Mouse (Mus musculus): ENCODE results near the gene Stk31. TPM values are rescaled to one million over a fixed set of nuclear protein-coding genes. Genes with fewer than 3 reads are reported as not detected.
A peak's percentile ranks its signal among the peaks of the same experiment; 100 is the strongest.

Gene Stk31
- polyA plus RNA-seq, 1 experiment from 2014 or later = not detected

GRCm38 (mm10) chr6:49368212-49368611, 27.2 kb upstream of the Stk31 start:
- H3K9me3 ChIP-seq (ENCODE audit: control insufficient read depth) = no peaks in the 10 kb centered on the region
- 59% methylated on average over 3 of the region's 3 CpGs for WGBS
- H3K9ac ChIP-seq (ENCODE audit: low read depth, low read length) = peak overlapping the region; percentile 46; the same call in 1 of the 2 replicates

GRCm38 (mm10) chr6:49372705-49373104, 22.7 kb upstream of the Stk31 start:
- WGBS = 76% methylated on average over 4 of the region's 4 CpGs

More at GRCm38 (mm10) chr6:49368212-49368611, 27.2 kb upstream of the Stk31 start:
- no peak for ATAC-seq
- TF ChIP-seq CTCF (IDR thresholded peaks at IDR 0.05; ENCODE audit: low read depth) = no peak
- Histone ChIP-seq H3K36me3 (ENCODE audit: control insufficient read depth, insufficient read depth) (no peaks in the 10 kb centered on the region), H3K4me1 (replicated peaks; ENCODE audit: control insufficient read depth, insufficient read depth, low read length) (peaks cover 3% of the 10 kb centered on the region; the same call in 1 of the 2 replicates), H3K27me3 (replicated peaks; ENCODE audit: control insufficient read depth, insufficient read depth, low read length) (no peaks in the 10 kb centered on the region), H3K27ac (ENCODE audit: low read depth, low read length) (no peak overlapping the region), H3K4me3 (ENCODE audit: low read depth, low read length) (peak overlapping the region; percentile 61), H3K4me2 (replicated peaks; ENCODE audit: low read depth) (peak overlapping the region; percentile 80)

GRCm38 (mm10) chr6:49373943-49374342, 21.5 kb upstream of the Stk31 start:
- Histone ChIP-seq H3K9me3 (ENCODE audit: control insufficient read depth) (no peaks in the 10 kb centered on the region), H3K4me2 (replicated peaks; ENCODE audit: low read depth) (no peak overlapping the region), H3K27me3 (replicated peaks; ENCODE audit: control insufficient read depth, insufficient read depth, low read length) (no peaks in the 10 kb centered on the region), H3K27ac (ENCODE audit: low read depth, low read length) (no peak overlapping the region), H3K4me1 (replicated peaks; ENCODE audit: control insufficient read depth, insufficient read depth, low read length) (no peaks in the 10 kb centered on the region), H3K9ac (ENCODE audit: low read depth, low read length) (no peak overlapping the region), H3K36me3 (ENCODE audit: control insufficient read depth, insufficient read depth) (no peaks in the 10 kb centered on the region), H3K4me3 (ENCODE audit: low read depth, low read length) (no peak overlapping the region)
- no peak for ATAC-seq
- WGBS = 67% methylated on average over 2 of the region's 2 CpGs
- TF ChIP-seq CTCF (IDR thresholded peaks at IDR 0.05; ENCODE audit: low read depth) = no peak

More at GRCm38 (mm10) chr6:49372705-49373104, 22.7 kb upstream of the Stk31 start:
- ATAC-seq = no peak
- no peak for TF ChIP-seq CTCF (IDR thresholded peaks at IDR 0.05; ENCODE audit: low read depth)
- Histone ChIP-seq H3K36me3 (ENCODE audit: control insufficient read depth, insufficient read depth) (no peaks in the 10 kb centered on the region), H3K9ac (ENCODE audit: low read depth, low read length) (no peak overlapping the region), H3K27ac (ENCODE audit: low read depth, low read length) (no peak overlapping the region), H3K4me1 (replicated peaks; ENCODE audit: control insufficient read depth, insufficient read depth, low read length) (0 out of 2 replicates have a peak, but pooled peaks cover 3% of the 10 kb centered on the region), H3K9me3 (ENCODE audit: control insufficient read depth) (no peaks in the 10 kb centered on the region), H3K27me3 (replicated peaks; ENCODE audit: control insufficient read depth, insufficient read depth, low read length) (no peaks in the 10 kb centered on the region), H3K4me2 (replicated peaks; ENCODE audit: low read depth) (no peak overlapping the region), H3K4me3 (ENCODE audit: low read depth, low read length) (no peak overlapping the region)

- Histone ChIP-seq H3K36me3 (ENCODE audit: control insufficient read depth, insufficient read depth) (no peaks in the 10 kb centered on the region), H3K4me3 (ENCODE audit: low read depth, low read length) (no peak overlapping the region), H3K27me3 (replicated peaks; ENCODE audit: control insufficient read depth, insufficient read depth, low read length) (no peaks in the 10 kb centered on the region), H3K27ac (ENCODE audit: low read depth, low read length) (no peak overlapping the region), H3K4me1 (replicated peaks; ENCODE audit: control insufficient read depth, insufficient read depth, low read length) (no peaks in the 10 kb centered on the region), H3K9ac (ENCODE audit: low read depth, low read length) (no peak overlapping the region), H3K4me2 (replicated peaks; ENCODE audit: low read depth) (no peak overlapping the region), H3K9me3 (ENCODE audit: control insufficient read depth) (no peaks in the 10 kb centered on the region)
- 56% methylated on average over 12 of the region's 12 CpGs for WGBS
- no peak for ATAC-seq
- no peak for TF ChIP-seq CTCF (IDR thresholded peaks at IDR 0.05; ENCODE audit: low read depth)
Observed at GRCm38 (mm10) chr6:49378328-49378727, 17.1 kb upstream of the Stk31 start.

- H3K9me3 ChIP-seq (ENCODE audit: control insufficient read depth) = no peaks in the 10 kb centered on the region
- ATAC-seq = no peak
- H3K4me2 ChIP-seq (replicated peaks; ENCODE audit: low read depth) = no peak overlapping the region
- no peaks in the 10 kb centered on the region for H3K4me1 ChIP-seq (replicated peaks; ENCODE audit: control insufficient read depth, insufficient read depth, low read length)
- H3K27ac ChIP-seq (ENCODE audit: low read depth, low read length) = no peak overlapping the region
- H3K4me3 ChIP-seq (ENCODE audit: low read depth, low read length) = no peak overlapping the region
- no peaks in the 10 kb centered on the region for H3K27me3 ChIP-seq (replicated peaks; ENCODE audit: control insufficient read depth, insufficient read depth, low read length)
- H3K36me3 ChIP-seq (ENCODE audit: control insufficient read depth, insufficient read depth) = no peaks in the 10 kb centered on the region
- no peak for TF ChIP-seq CTCF (IDR thresholded peaks at IDR 0.05; ENCODE audit: low read depth)
- WGBS = 67% methylated on average over 1 of the region's 1 CpGs
- H3K9ac ChIP-seq (ENCODE audit: low read depth, low read length) = no peak overlapping the region
Observed at GRCm38 (mm10) chr6:49394276-49394675, 1.1 kb upstream of the Stk31 start.

GRCm38 (mm10) chr6:49397466-49397865, 2.1 kb downstream of the Stk31 start:
- no peak for ATAC-seq
- Histone ChIP-seq H3K27ac (ENCODE audit: low read depth, low read length) (no peak overlapping the region), H3K9ac (ENCODE audit: low read depth, low read length) (no peak overlapping the region), H3K4me1 (replicated peaks; ENCODE audit: control insufficient read depth, insufficient read depth, low read length) (no peaks in the 10 kb centered on the region), H3K9me3 (ENCODE audit: control insufficient read depth) (no peaks in the 10 kb centered on the region), H3K4me2 (replicated peaks; ENCODE audit: low read depth) (no peak overlapping the region), H3K36me3 (ENCODE audit: control insufficient read depth, insufficient read depth) (no peaks in the 10 kb centered on the region), H3K4me3 (ENCODE audit: low read depth, low read length) (no peak overlapping the region), H3K27me3 (replicated peaks; ENCODE audit: control insufficient read depth, insufficient read depth, low read length) (no peaks in the 10 kb centered on the region)
- peak; percentile 64 for TF ChIP-seq CTCF (IDR thresholded peaks at IDR 0.05; ENCODE audit: low read depth)

- H3K9me3 ChIP-seq (ENCODE audit: control insufficient read depth) = no peaks in the 10 kb centered on the region
- no peak overlapping the region for H3K27ac ChIP-seq (ENCODE audit: low read depth, low read length)
- no peaks in the 10 kb centered on the region for H3K4me1 ChIP-seq (replicated peaks; ENCODE audit: control insufficient read depth, insufficient read depth, low read length)
- H3K9ac ChIP-seq (ENCODE audit: low read depth, low read length) = no peak overlapping the region
- no peak overlapping the region for H3K4me3 ChIP-seq (ENCODE audit: low read depth, low read length)
- H3K4me2 ChIP-seq (replicated peaks; ENCODE audit: low read depth) = no peak overlapping the region
- no peaks in the 10 kb centered on the region for H3K27me3 ChIP-seq (replicated peaks; ENCODE audit: control insufficient read depth, insufficient read depth, low read length)
- H3K36me3 ChIP-seq (ENCODE audit: control insufficient read depth, insufficient read depth) = no peaks in the 10 kb centered on the region
- peak; percentile 66 for TF ChIP-seq CTCF (IDR thresholded peaks at IDR 0.05; ENCODE audit: low read depth)
- no peak for ATAC-seq
Observed at GRCm38 (mm10) chr6:49398365-49398764, 3.0 kb downstream of the Stk31 start.

Data from intestine, postnatal 0 days (tissue).